Mouse (Mus musculus) cerebellum, postnatal 25 days (tissue): Measurements from ENCODE around the gene Cyp11a1.

Experiments
- DNase-seq, 2 experiments: peaks; one replicate each; pipeline ENCODE4 v3.0.0; 2021; ENCODE audit warnings: mixed read lengths in 2 of 2

The Cyp11a1 gene

GRCm38 (mm10) chr9:58005753-58006461 lies at the start of gene Cyp11a1:
TSS of gene Cyp11a1 (plus strand) at chr9:58006411.
- no peak for DNase-seq

- no peak for DNase-seq
Observed at GRCm38 (mm10) chr9:57956838-57957236, 49.4 kb upstream of the Cyp11a1 start.

GRCm38 (mm10) chr9:57958615-57959014 lies 47.6 kb upstream of the Cyp11a1 start:
- DNase-seq: no peak

GRCm38 (mm10) chr9:57959399-57959798 lies 46.8 kb upstream of the Cyp11a1 start:
- DNase-seq: no peak

GRCm38 (mm10) chr9:57959886-57960866 lies 46.0 kb upstream of the Cyp11a1 start:
- peak in 1 of 2 experiments; percentile 20 for DNase-seq

GRCm38 (mm10) chr9:57961226-57961625 lies 45.0 kb upstream of the Cyp11a1 start:
- DNase-seq: peak in 1 of 2 experiments; percentile 22

GRCm38 (mm10) chr9:57961863-57962778 lies 44.1 kb upstream of the Cyp11a1 start:
- DNase-seq: no peak

GRCm38 (mm10) chr9:57963249-57963997 lies 42.8 kb upstream of the Cyp11a1 start:
- no peak for DNase-seq

- DNase-seq: no peak
Observed at GRCm38 (mm10) chr9:57963998-57964395, 42.2 kb upstream of the Cyp11a1 start.

- DNase-seq: no peak
Observed at GRCm38 (mm10) chr9:57964528-57965250, 41.5 kb upstream of the Cyp11a1 start.

GRCm38 (mm10) chr9:57965281-57966185 lies 40.7 kb upstream of the Cyp11a1 start:
- DNase-seq: no peak

- peak; percentile 89 to 90 for DNase-seq
Observed at GRCm38 (mm10) chr9:57967237-57967960, 38.8 kb upstream of the Cyp11a1 start.

- no peak for DNase-seq
Observed at GRCm38 (mm10) chr9:57968166-57968771, 37.9 kb upstream of the Cyp11a1 start.

- DNase-seq: no peak
Observed at GRCm38 (mm10) chr9:57968783-57969542, 37.2 kb upstream of the Cyp11a1 start.

GRCm38 (mm10) chr9:57969736-57970495 lies 36.3 kb upstream of the Cyp11a1 start:
- no peak for DNase-seq

- DNase-seq: no peak
Observed at GRCm38 (mm10) chr9:57971413-57971812, 34.8 kb upstream of the Cyp11a1 start.

GRCm38 (mm10) chr9:57972141-57972591 lies 34.0 kb upstream of the Cyp11a1 start:
- no peak for DNase-seq
